Mouse (Mus musculus) embryonic facial prominence, embryonic 11.5 days (tissue): ENCODE data around the gene Iars. TPM values are rescaled to one million over a fixed set of nuclear protein-coding genes. Genes with fewer than 3 reads are reported as not detected.

Experiments
- ATAC-seq: fragments of 200-750 bp; cut with Nextera tagmentation; replicated peaks from 2 replicates; pipeline ENCODE4 v1.8.0; 2017; ENCODE audit warnings: low read depth; ENCODE audit not compliant: insufficient number of reproducible peaks, low FRiP score, low TSS enrichment
- DNase-seq: peaks from one replicate; pipeline ENCODE4 v3.0.0-alpha.2; 2015; ENCODE audit warnings: low spot score
- H3K27ac ChIP-seq: fragments of 300-500 bp; sonication (generic); replicated peaks from 2 replicates; pipeline ENCODE4 v1.5.1; 2014; ENCODE audit warnings: mild to moderate bottlenecking, low read depth, low read length, control low read depth
- H3K27me3 ChIP-seq: fragments of 300-500 bp; sonication (generic); 2 replicates; pipeline ENCODE4 v1.6.1; 2014; ENCODE audit warnings: mild to moderate bottlenecking, low read length, moderate library complexity, mixed read lengths; ENCODE audit not compliant: control insufficient read depth, insufficient read depth
- H3K36me3 ChIP-seq: fragments of 300-500 bp; sonication (generic); replicated peaks from 2 replicates; pipeline ENCODE4 v1.6.1; 2014; ENCODE audit warnings: low read depth, mild to moderate bottlenecking, low read length, moderate library complexity, mixed read lengths; ENCODE audit not compliant: control insufficient read depth, insufficient read depth
- H3K4me1 ChIP-seq: fragments of 300-500 bp; sonication (generic); 2 replicates; pipeline ENCODE4 v1.6.1; 2014; ENCODE audit warnings: low read length, mixed read lengths; ENCODE audit not compliant: control insufficient read depth, insufficient read depth
- H3K4me2 ChIP-seq: fragments of 300-500 bp; sonication (generic); 2 replicates; pipeline ENCODE4 v1.6.1; 2014; ENCODE audit warnings: low read depth, mild to moderate bottlenecking, control low read depth, low read length, moderate library complexity
- H3K4me3 ChIP-seq: fragments of 300-500 bp; sonication (generic); 2 replicates; pipeline ENCODE4 v1.5.1; 2014; ENCODE audit warnings: low read depth, low read length, control low read depth
- H3K9ac ChIP-seq: fragments of 300-500 bp; sonication (generic); replicated peaks from 2 replicates; pipeline ENCODE4 v1.6.1; 2014; ENCODE audit warnings: mild to moderate bottlenecking, control low read depth, low read length
- H3K9me3 ChIP-seq: fragments of 300-500 bp; sonication (generic); replicated peaks from 2 replicates; pipeline ENCODE4 v1.6.1; 2016; ENCODE audit warnings: mild to moderate bottlenecking, low read length, inconsistent platforms, mixed read lengths; ENCODE audit not compliant: control insufficient read depth
- WGBS: fragments of 180-500 bp; shearing (Covaris S2); extraction: QIAGEN DNeasy Blood & Tissue Kit; methylation state at CpG from one replicate; pipeline ENCODE4 v1.1.7; 2014; 5-methylcytosine and 5-hydroxymethylcytosine counted together
- polyA plus RNA-seq: library from polyadenylated mRNA; unstranded; fragments of >200 nt; fragmentation: Nextera tagmentation; extraction: Ambion mirVana; gene quantifications from 2 replicates; pipeline ENCODE4 v1.2.1, GENCODE M21; 2014

Iars gene
- polyA plus RNA-seq, 1 experiment from 2014 or later = 98.0 TPM

DNA sequence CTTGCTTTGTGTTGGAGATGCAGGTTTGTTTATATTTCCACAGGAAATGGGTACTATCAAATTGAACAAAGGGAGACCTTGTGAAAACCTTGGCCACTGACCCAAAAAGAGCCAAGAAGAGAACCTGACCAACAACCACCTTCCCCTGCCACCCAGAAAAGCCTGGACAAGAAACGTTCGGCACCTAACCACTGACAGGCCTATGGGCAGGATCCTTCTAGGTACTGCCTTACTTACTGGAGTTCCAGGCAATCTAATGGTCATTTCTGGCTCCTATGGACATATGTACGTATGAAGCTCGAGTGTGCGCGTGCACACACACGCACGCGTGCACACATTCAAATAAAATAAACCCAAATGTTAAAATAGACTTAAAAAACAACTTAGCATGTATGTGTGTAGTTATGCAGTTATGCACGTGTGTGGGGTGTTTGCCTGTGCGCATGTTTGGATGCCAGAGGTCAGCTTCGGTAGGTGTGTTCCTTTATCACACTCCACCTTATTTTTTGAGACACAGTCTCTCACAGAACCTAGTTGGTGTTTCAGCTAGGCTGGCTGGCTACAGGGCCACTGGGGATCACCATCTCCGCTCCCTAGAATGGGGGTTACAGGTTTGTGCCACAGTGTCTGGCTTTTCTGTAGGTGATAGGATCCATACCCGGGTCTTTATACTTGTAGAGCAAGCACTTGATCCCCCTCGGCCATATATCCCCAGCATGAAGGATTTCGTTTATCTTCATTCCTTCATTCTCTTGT lies 59.6 kb downstream of the Iars start:
- Histone ChIP-seq H3K27ac (no peak overlapping the region), H3K36me3 (no peaks in the 10 kb centered on the region), H3K9me3 (no peaks in the 10 kb centered on the region), H3K9ac (no peak overlapping the region), H3K4me2 (no peak overlapping the region), H3K27me3 (no peaks in the 10 kb centered on the region), H3K4me1 (no peaks in the 10 kb centered on the region), H3K4me3 (no peak overlapping the region)
- 92% methylated on average over 16 of the region's 16 CpGs for WGBS
- no peak for DNase-seq
- ATAC-seq = no peak

DNA sequence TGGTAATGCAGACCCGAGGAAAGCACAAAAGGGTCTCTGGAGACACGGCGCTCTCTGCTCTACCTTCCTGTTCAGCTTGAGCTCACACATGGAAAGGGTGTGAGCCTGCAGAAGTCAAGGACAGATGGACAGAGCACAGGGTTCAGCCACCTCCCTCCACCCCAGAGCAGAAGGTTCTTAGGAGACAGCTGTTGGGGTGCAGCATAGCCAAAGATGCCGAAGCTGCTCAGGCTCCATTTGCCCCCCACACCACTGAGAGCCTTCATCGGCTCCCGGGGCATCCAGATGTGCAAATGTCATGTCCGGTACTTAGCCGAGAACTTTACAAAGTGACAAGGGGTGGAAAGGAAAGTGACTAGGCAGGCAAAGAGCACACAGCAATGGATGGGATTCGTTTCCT lies 74.7 kb downstream of the Iars start:
- no peak overlapping the region for H3K4me3 ChIP-seq
- ATAC-seq (no peak), DNase-seq (no peak)
- no peak overlapping the region for H3K4me2 ChIP-seq
- H3K27me3 ChIP-seq = no peaks in the 10 kb centered on the region
- H3K9ac ChIP-seq = no peak overlapping the region
- no peaks in the 10 kb centered on the region for H3K9me3 ChIP-seq
- H3K27ac ChIP-seq = no peak overlapping the region
- no peaks in the 10 kb centered on the region for H3K4me1 ChIP-seq
- WGBS = 85% methylated on average over 9 of the region's 9 CpGs
- H3K36me3 ChIP-seq = no peaks in the 10 kb centered on the region

DNA sequence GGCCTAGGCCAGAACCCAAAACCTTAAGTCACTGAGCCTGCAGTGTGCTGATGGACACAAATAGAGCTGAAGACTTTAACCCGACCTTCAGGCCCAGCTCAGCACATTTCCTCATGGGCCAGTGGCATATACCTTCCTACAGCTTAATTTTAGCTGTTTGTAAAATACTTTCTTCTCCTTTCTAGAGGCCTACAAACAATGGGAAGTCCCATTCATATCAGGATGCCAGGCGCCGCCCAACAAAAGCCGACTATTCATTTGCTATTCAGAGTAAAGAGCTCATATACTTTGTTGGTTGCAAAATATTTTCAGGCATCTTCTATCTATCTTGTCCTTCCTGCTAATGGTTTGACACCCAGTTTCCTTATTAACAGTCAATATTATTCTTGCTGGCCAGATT lies 76.1 kb downstream of the Iars start:
- H3K4me3 ChIP-seq = no peak overlapping the region
- no peaks in the 10 kb centered on the region for H3K9me3 ChIP-seq
- H3K4me1 ChIP-seq = no peaks in the 10 kb centered on the region
- H3K36me3 ChIP-seq = no peaks in the 10 kb centered on the region
- no peaks in the 10 kb centered on the region for H3K27me3 ChIP-seq
- no peak overlapping the region for H3K4me2 ChIP-seq
- WGBS = 85% methylated on average over 4 of the region's 4 CpGs
- H3K27ac ChIP-seq = no peak overlapping the region
- ATAC-seq (no peak), DNase-seq (no peak)
- no peak overlapping the region for H3K9ac ChIP-seq

DNA sequence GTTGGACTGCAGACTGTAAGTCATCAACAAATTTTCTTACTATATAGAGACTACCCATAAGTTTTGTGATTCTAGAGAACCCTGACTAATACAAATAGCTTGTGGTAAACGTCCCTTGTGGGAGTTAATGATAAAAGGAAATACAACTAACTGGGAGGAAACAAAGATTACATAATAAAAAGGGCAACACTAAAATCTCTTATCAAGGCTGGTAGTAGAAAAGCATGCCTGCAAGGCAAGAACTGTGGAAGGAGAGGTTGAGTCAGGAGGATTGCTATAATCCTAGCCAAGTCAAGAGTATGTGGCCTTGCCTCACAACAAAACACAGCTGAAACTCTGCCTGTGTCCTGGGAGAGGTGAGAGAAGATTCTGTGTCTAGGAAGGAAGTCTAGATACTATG lies 78.8 kb downstream of the Iars start:
- Histone ChIP-seq H3K9me3 (no peaks in the 10 kb centered on the region), H3K4me3 (no peak overlapping the region), H3K4me1 (no peaks in the 10 kb centered on the region), H3K4me2 (no peak overlapping the region), H3K27me3 (no peaks in the 10 kb centered on the region), H3K36me3 (no peaks in the 10 kb centered on the region; the same call in 1 of the 2 replicates), H3K9ac (no peak overlapping the region), H3K27ac (no peak overlapping the region)
- 55% methylated on average over 1 of the region's 1 CpGs for WGBS
- ATAC-seq (no peak), DNase-seq (no peak)

DNA sequence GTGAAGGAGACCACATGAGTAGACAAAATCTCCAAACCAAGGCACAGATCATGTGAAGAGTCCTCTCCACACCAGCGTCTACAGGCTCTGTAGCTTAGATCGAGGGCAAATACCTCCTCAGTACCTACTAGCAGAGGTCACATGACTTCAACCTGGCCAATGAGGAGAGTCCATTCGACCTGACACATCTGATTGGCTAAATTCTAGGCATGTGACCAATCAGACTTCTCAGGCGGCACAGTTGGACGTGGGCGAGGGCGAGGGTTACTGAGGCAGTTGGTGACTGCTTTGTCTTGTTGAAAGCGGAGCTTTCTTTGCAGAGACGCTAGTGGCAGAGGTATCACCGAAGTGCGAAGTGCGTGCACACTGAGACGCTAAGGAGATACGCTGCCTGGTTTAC lies 80.3 kb downstream of the Iars start:
- H3K4me3 ChIP-seq = no peak overlapping the region
- no peak overlapping the region for H3K9ac ChIP-seq
- DNase-seq (no peak), ATAC-seq (no peak)
- H3K4me2 ChIP-seq = no peak overlapping the region
- H3K36me3 ChIP-seq = no peaks in the 10 kb centered on the region; the same call in 1 of the 2 replicates
- H3K9me3 ChIP-seq = no peaks in the 10 kb centered on the region
- H3K27me3 ChIP-seq = no peaks in the 10 kb centered on the region
- H3K4me1 ChIP-seq = no peaks in the 10 kb centered on the region
- no peak overlapping the region for H3K27ac ChIP-seq
- WGBS = 90% methylated on average over 14 of the region's 14 CpGs

DNA sequence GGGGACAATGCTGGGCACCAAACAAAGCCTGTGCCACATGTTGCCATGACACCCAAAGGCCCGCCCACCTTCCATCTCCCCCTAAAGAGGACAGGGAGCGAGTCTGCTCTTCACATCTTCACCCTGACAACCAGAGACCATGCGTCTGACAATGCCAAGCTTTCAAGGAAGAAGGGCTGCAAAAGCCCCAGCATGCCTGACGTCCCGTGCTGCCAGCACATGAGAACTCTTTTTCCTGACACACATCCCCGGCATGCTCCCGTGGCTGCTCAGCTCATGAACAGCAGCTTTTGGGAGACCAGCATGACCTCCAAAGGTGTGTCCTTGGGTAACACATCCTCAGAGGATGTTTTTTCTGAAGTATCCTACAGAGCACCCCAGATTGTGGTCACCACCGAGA lies 83.4 kb downstream of the Iars start:
- no peaks in the 10 kb centered on the region for H3K27me3 ChIP-seq
- no peak for DNase-seq
- H3K4me3 ChIP-seq = no peak overlapping the region
- ATAC-seq = no peak
- 89% methylated on average over 8 of the region's 8 CpGs for WGBS
- H3K36me3 ChIP-seq = no peaks in the 10 kb centered on the region; the same call in 1 of the 2 replicates
- no peak overlapping the region for H3K4me2 ChIP-seq
- H3K4me1 ChIP-seq = no peaks in the 10 kb centered on the region
- no peak overlapping the region for H3K9ac ChIP-seq
- H3K27ac ChIP-seq = no peak overlapping the region
- H3K9me3 ChIP-seq = no peaks in the 10 kb centered on the region

DNA sequence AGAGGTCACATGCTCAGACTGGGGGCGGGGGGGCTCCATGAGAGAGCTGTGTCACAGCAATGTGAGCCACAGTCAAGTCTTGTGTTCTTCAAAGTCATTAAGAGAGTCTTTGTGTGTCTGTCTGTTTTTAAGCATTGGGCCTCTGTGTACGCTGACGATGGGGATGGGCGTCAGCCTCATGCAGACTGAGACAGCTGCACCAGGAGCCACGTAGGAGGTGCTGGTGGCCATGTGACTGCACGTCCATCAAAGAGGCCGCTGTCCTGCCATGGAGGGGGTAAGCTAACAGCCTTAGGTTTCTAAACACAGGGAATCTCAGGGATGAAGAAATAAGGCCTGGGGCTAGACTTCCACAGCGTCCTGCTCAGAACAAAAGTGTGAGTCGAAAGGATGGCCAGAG lies 84.4 kb downstream of the Iars start:
- DNase-seq = no peak
- Histone ChIP-seq H3K9ac (no peak overlapping the region), H3K27me3 (no peaks in the 10 kb centered on the region), H3K4me3 (no peak overlapping the region), H3K9me3 (no peaks in the 10 kb centered on the region), H3K4me2 (no peak overlapping the region), H3K27ac (no peak overlapping the region), H3K36me3 (no peaks in the 10 kb centered on the region; the same call in 1 of the 2 replicates), H3K4me1 (no peaks in the 10 kb centered on the region)
- ATAC-seq = no peak
- 34% methylated on average over 9 of the region's 9 CpGs for WGBS

DNA sequence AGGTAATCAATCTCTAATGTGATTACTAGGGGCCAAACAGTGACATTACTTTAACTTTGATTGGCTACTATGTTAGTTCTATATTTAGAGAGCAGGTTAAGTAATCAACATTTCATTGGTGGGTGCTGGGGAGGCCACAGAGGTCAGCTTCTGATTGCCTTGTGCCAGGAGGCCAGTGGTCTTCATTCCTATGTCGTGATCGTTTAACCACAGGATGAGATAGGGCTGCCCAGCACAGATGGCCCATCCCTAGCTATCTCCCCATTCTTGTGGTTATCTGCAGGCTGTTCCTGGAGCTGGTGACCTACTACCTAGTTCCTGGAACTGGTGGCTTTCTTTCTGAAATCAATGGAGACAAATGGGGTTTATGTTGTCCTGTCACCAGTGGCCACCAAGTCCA lies 86.1 kb downstream of the Iars start:
- H3K9ac ChIP-seq = no peak overlapping the region
- H3K9me3 ChIP-seq = no peaks in the 10 kb centered on the region
- no peak overlapping the region for H3K27ac ChIP-seq
- ATAC-seq (no peak), DNase-seq (no peak)
- no peak overlapping the region for H3K4me3 ChIP-seq
- H3K4me2 ChIP-seq = no peak overlapping the region
- no peaks in the 10 kb centered on the region for H3K4me1 ChIP-seq
- H3K27me3 ChIP-seq = no peaks in the 10 kb centered on the region
- no peaks in the 10 kb centered on the region; the same call in 1 of the 2 replicates for H3K36me3 ChIP-seq
- 79% methylated on average over 2 of the region's 2 CpGs for WGBS
